Mouse (Mus musculus) myocyte (in vitro differentiated cells): Measurements from ENCODE around the gene Ankrd23. TPM values are rescaled to one million over a fixed set of nuclear protein-coding genes. Genes with fewer than 3 reads are reported as not detected.
"Not testable (repeated sequence)": the region's sequence is repeated elsewhere in the genome, so short reads cannot be mapped to it uniquely, and the experiment has no call there.

ENCODE experiments used
- H3K27me3 ChIP-seq: one replicate; pipeline ENCODE4 v1.6.1; 2011; ENCODE audit not compliant: control insufficient read depth, insufficient read depth, insufficient read length
- H3K36me3 ChIP-seq: one replicate; pipeline ENCODE4 v1.6.1; 2011; ENCODE audit not compliant: control insufficient read depth, insufficient read depth
- H3K4me2 ChIP-seq: one replicate; pipeline ENCODE4 v1.6.1; 2011; ENCODE audit warnings: low read depth, control low read depth
- H3K4me3 ChIP-seq: one replicate; pipeline ENCODE4 v1.5.1; 2011; ENCODE audit warnings: mild to moderate bottlenecking, control low read depth, moderate library complexity
- H3K79me2 ChIP-seq: one replicate; pipeline ENCODE4 v1.6.1; 2011; ENCODE audit not compliant: control insufficient read depth, insufficient read depth
- H3ac ChIP-seq: one replicate; pipeline ENCODE4 v1.6.1; 2011; ENCODE audit not compliant: control insufficient read depth, insufficient read length
- CEBPB ChIP-seq: IDR thresholded peaks from 2 replicates; pipeline ENCODE4 v1.6.1; 2011; ENCODE audit warnings: mild to moderate bottlenecking, moderate library complexity; ENCODE audit not compliant: poor library complexity, insufficient read depth, severe bottlenecking
- E2F4 ChIP-seq: IDR thresholded peaks from one replicate; pipeline ENCODE4 v1.6.1; 2011; ENCODE audit warnings: mild to moderate bottlenecking, control low read depth, moderate library complexity; ENCODE audit not compliant: insufficient read depth
- MAX ChIP-seq: IDR thresholded peaks from one replicate; pipeline ENCODE4 v1.6.1; 2011; ENCODE audit warnings: low read depth, mild to moderate bottlenecking, control low read depth
- MYOD1 ChIP-seq, 3 experiments: IDR thresholded peaks; one replicate each; pipeline ENCODE4 v1.6.1; 2011; ENCODE audit warnings: control low read depth in 2 of 3, low read depth in 2 of 3, mild to moderate bottlenecking in 2 of 3, moderate library complexity in 1 of 3; ENCODE audit not compliant: insufficient read length in 2 of 3, control insufficient read depth in 1 of 3
- MYOG ChIP-seq, 3 experiments: IDR thresholded peaks; one replicate each; pipeline ENCODE4 v1.6.1; 2011; ENCODE audit warnings: control low read depth in 2 of 3, low read depth in 2 of 3, mild to moderate bottlenecking in 2 of 3; ENCODE audit not compliant: insufficient read length in 2 of 3, control insufficient read depth in 1 of 3, insufficient read depth in 1 of 3
- POLR2A ChIP-seq: IDR thresholded peaks from one replicate; pipeline ENCODE4 v1.6.1; 2011; ENCODE audit warnings: low read depth, mild to moderate bottlenecking, control low read depth, moderate library complexity; ENCODE audit not compliant: insufficient read length
- POLR2AphosphoS2 ChIP-seq: IDR thresholded peaks from one replicate; pipeline ENCODE4 v1.6.1; 2011; ENCODE audit warnings: low read depth, control low read depth; ENCODE audit not compliant: insufficient read length
- REST ChIP-seq: IDR thresholded peaks from one replicate; pipeline ENCODE4 v1.6.1; 2011; ENCODE audit warnings: mild to moderate bottlenecking, control low read depth, moderate library complexity; ENCODE audit not compliant: insufficient read depth, insufficient read length
- SRF ChIP-seq: IDR thresholded peaks from one replicate; pipeline ENCODE4 v1.6.1; 2011; ENCODE audit warnings: low read depth; ENCODE audit not compliant: control insufficient read depth, insufficient read length
- TCF12 ChIP-seq: IDR thresholded peaks from one replicate; pipeline ENCODE4 v1.6.1; 2011; ENCODE audit warnings: mild to moderate bottlenecking, control low read depth; ENCODE audit not compliant: poor library complexity, insufficient read depth, severe bottlenecking
- TCF3 ChIP-seq: IDR thresholded peaks from one replicate; pipeline ENCODE4 v1.6.1; 2011; ENCODE audit warnings: low read depth, control low read depth; ENCODE audit not compliant: insufficient read length
- USF1 ChIP-seq: IDR thresholded peaks from one replicate; pipeline ENCODE4 v1.6.1; 2011; ENCODE audit warnings: low read depth, mild to moderate bottlenecking, control low read depth, moderate library complexity
- polyA plus RNA-seq: library from polyadenylated mRNA; unstranded; fragments of >200 nt; fragmentation: generic; extraction: Trizol; gene quantifications from one replicate; pipeline ENCODE4 v1.2.1, GENCODE M21; 2012; ENCODE audit warnings: missing spikeins

The Ankrd23 gene
- 78.6 TPM for polyA plus RNA-seq

- peak within 1 kb of the TSS; percentile 43 for H3K4me2 ChIP-seq
- not testable (repeated sequence) for H3K27me3 ChIP-seq, H3ac ChIP-seq, H3K79me2 ChIP-seq, H3K36me3 ChIP-seq
- H3K4me3 ChIP-seq: peak within 1 kb of the TSS; percentile 24
Measured at GRCm38 (mm10) chr1:36536783-36537182, at the start of gene Ankrd23. Gene Ankrd23, minus strand, starts transcription at chr1:36536883.

- Histone ChIP-seq H3ac (no peak overlapping the region), H3K27me3 (no peaks in the 10 kb centered on the region), H3K4me2 (no peak overlapping the region), H3K79me2 (no peaks in the 10 kb centered on the region), H3K4me3 (no peak overlapping the region), H3K36me3 (no peaks in the 10 kb centered on the region)
- TF ChIP-seq TCF12 (no peak), CEBPB (no peak), MYOG (IDR thresholded peaks at IDR 0.05; ENCODE audit: control insufficient read depth in 1 of 3, insufficient read depth in 1 of 3, insufficient read length in 2 of 3, low read depth in 2 of 3) (no peak), MYOD1 (IDR thresholded peaks at IDR 0.05; ENCODE audit: control insufficient read depth in 1 of 3, insufficient read length in 2 of 3, low read depth in 2 of 3) (no peak), POLR2AphosphoS2 (no peak), SRF (no peak), MAX (no peak), TCF3 (no peak), REST (no peak), USF1 (no peak), E2F4 (no peak), POLR2A (no peak)
Measured at GRCm38 (mm10) chr1:36586288-36586687, 49.6 kb upstream of the Ankrd23 start.

GRCm38 (mm10) chr1:36583408-36584116 lies 46.9 kb upstream of the Ankrd23 start:
- no peak overlapping the region for H3K4me2 ChIP-seq
- no peaks in the 10 kb centered on the region for H3K27me3 ChIP-seq
- no peaks in the 10 kb centered on the region for H3K79me2 ChIP-seq
- H3K36me3 ChIP-seq: no peaks in the 10 kb centered on the region
- no peak overlapping the region for H3K4me3 ChIP-seq
- TF ChIP-seq MYOD1 (IDR thresholded peaks at IDR 0.05; ENCODE audit: control insufficient read depth in 1 of 3, insufficient read length in 2 of 3, low read depth in 2 of 3): peak in 1 of 3 experiments; percentile 7
- no peak for TF ChIP-seq MAX
- no peak overlapping the region for H3ac ChIP-seq

GRCm38 (mm10) chr1:36582211-36582610 lies 45.5 kb upstream of the Ankrd23 start:
- H3K79me2 ChIP-seq: no peaks in the 10 kb centered on the region
- H3K36me3 ChIP-seq: no peaks in the 10 kb centered on the region
- no peak overlapping the region for H3K4me3 ChIP-seq
- TF ChIP-seq MYOG (IDR thresholded peaks at IDR 0.05; ENCODE audit: control insufficient read depth in 1 of 3, insufficient read depth in 1 of 3, insufficient read length in 2 of 3, low read depth in 2 of 3) (peak in 1 of 3 experiments; percentile 33), USF1 (no peak), TCF12 (no peak), TCF3 (no peak), POLR2A (no peak), SRF (no peak), CEBPB (no peak), POLR2AphosphoS2 (no peak)
- no peak overlapping the region for H3K4me2 ChIP-seq
- no peaks in the 10 kb centered on the region for H3K27me3 ChIP-seq
- no peak overlapping the region for H3ac ChIP-seq

GRCm38 (mm10) chr1:36581260-36581659 lies 44.6 kb upstream of the Ankrd23 start:
- Histone ChIP-seq H3K4me2 (peak overlapping the region; percentile 60), H3K4me3 (no peak overlapping the region), H3K79me2 (no peaks in the 10 kb centered on the region), H3K36me3 (no peaks in the 10 kb centered on the region), H3ac (no peak overlapping the region), H3K27me3 (no peaks in the 10 kb centered on the region)
- TF ChIP-seq E2F4 (no peak), SRF (no peak), TCF3 (no peak), REST (no peak), TCF12 (no peak), MYOD1 (IDR thresholded peaks at IDR 0.05; ENCODE audit: control insufficient read depth in 1 of 3, insufficient read length in 2 of 3, low read depth in 2 of 3) (no peak), POLR2AphosphoS2 (no peak), CEBPB (no peak), USF1 (no peak)
